Mouse (Mus musculus): ENCODE data around the gene Gm12569.

Gm12569 gene

GRCm38 (mm10) chr11:51220308-51220707 is at the start of gene Gm12569:
TSS of gene Gm12569 (plus strand) at chr11:51220473.
- no peak for DNase-seq (ENCODE audit: extremely low spot score, low read depth, low spot score)

DNA sequence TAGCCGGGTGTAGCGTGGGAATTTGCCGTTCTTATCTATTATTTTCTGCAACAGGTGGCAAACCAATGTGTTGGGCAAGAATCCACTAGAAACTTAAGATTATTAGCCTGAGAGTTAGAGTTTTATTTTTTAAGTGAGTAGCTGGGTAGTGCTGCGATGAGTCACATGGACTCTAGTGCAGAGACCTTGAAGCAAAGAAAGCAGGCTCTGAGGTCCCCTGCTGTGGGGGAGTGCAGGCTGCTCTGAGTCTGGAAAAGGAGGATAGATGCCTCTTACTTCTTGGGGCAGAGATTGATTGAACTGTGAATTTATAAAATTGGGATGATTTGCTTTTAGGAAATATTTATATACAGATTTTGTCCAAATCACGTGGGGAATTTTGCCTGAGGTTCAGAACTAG is 17.5 kb upstream of the Gm12569 start:
- no peak for DNase-seq (ENCODE audit: extremely low spot score, low read depth, low spot score)

- DNase-seq (ENCODE audit: extremely low spot score, low read depth, low spot score) = no peak
These were observed 12.5 kb upstream of the Gm12569 start for GRCm38 (mm10) chr11:51207758-51208157.

GRCm38 (mm10) chr11:51211426-51211825 is 8.8 kb upstream of the Gm12569 start:
- DNase-seq (ENCODE audit: extremely low spot score, low read depth, low spot score) = no peak

DNA sequence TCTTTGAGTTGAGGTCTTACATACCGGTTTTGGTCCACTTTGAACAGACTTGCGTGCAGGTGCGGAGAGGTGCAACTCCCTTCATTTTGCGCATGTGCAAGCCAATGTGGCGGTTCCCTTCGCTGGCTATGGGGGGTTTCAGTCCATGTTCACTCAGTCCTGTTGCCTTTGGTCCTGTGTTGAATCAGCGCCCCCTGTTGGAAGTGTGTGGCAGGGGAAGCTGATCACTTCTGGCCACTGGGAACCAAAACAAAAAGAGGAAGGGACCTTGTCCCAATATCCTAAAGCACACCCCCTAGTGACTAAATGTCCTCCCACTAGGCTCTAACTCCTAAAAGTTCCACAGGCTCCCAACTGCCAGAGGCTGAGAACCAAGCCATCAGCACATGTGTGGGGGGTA is 6.3 kb upstream of the Gm12569 start:
- DNase-seq (ENCODE audit: extremely low spot score, low read depth, low spot score) = no peak

DNA sequence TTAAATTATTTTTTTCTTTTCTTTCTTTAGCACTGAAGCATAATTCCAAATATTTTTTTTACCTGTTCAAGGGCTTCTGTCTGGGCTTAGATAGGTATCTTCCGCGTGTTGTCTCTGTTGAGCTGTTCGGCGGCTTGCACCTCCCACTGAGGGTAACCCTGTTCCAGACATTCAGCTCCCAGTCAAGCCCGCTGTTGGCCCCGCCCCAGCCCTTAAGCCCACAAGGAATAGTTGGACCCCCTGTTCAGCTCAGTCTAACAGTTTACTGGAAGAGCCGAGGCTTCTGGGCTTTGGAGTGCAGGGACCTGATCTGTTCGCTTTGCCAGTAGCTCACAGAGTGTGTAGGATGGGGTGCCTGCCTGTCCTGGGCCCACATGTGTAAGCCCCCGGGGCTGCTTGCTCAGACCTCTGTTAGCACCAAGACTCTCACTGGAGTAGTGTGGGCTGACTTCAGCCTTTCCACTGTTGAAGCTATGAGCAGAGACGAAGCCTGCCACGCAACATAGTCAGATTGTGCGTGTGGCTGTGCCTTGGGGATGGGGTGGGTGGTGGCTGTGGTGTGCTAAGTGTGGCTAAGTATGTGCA is 785 bp upstream of the Gm12569 start:
- no peak for DNase-seq (ENCODE audit: extremely low spot score, low read depth, low spot score)

DNA sequence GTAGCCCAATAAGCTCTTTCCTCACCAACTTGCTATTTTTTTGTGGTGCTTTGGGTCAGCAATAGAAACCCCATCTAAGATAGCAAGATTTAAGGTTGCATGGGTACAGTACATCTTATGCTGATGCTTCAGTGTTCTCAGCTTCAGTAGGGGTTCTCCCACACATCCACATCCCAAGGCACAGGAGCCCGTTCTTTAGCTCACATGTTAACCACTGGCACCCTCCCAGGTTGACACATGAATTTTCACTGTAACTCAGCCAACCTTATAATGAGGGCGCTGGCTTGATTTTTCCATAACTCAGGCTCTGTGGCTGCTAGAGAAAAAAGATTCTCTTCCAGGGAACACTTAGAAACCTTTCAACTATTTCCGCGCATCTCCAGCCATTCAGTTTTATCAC is 6.8 kb downstream of the Gm12569 start:
- DNase-seq (ENCODE audit: extremely low spot score, low read depth, low spot score) = no peak

GRCm38 (mm10) chr11:51234626-51235025 is 14.4 kb downstream of the Gm12569 start:
- DNase-seq (ENCODE audit: extremely low spot score, low read depth, low spot score) = no peak

- DNase-seq (ENCODE audit: extremely low spot score, low read depth, low spot score) = no peak
These were observed 22.6 kb downstream of the Gm12569 start for GRCm38 (mm10) chr11:51242897-51243296.

DNA sequence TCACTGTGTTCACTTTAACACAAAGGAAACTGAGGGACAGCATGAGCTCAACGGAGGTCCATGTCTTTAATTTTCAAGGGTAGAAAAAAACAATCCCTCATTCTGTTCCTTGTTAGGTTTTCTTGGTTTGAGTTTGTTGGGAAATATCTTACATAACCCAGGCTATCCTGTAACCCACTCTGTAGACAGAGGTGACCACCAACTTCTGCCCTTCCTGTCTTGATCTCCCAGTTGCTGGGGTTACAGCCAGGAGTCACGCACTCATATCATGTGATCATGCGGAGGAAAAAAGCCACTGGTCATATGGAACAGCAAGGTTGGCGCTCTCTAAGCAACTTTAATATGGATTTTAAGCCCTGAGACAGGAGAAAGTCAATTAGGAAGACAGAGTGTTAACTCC is 36.7 kb downstream of the Gm12569 start:
- DNase-seq (ENCODE audit: extremely low spot score, low read depth, low spot score) = no peak

DNA sequence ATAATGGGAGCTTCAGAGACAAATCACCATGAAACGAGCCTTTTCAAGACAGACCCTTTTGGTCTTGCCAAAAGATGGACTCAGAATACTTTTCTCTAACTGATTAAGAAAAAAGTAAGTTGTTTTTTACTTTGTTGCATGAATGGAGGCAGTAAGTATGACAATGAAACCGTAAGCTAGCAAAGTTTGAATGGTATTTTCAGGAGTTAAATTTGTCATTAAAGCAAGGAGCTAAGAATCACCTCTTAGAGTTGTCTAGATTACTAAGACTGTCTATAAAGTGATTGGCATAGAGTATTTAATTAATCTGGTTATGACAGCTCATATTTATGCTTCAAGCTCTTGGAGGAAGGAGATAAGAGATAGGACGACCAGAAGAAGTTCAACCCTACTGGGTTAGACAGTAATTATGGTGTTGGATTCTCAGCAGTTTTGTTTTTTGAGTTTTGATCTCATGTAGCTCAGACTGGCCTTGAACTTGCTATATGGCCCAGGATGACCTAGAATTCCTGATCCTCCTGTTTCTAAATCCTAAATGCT is 41.5 kb downstream of the Gm12569 start, which contains the start of gene Clk4:
TSS of gene Clk4 (plus strand) at position 51 of the 540 bp plus-strand sequence.
- no peak for DNase-seq (ENCODE audit: extremely low spot score, low read depth, low spot score)

- peak; percentile 94 for DNase-seq (ENCODE audit: extremely low spot score, low read depth, low spot score)
These were observed 42.3 kb downstream of the Gm12569 start, which contains the start of gene BC049762 for GRCm38 (mm10) chr11:51262342-51263285. TSS of gene BC049762 (minus strand) at chr11:51263046.

DNA sequence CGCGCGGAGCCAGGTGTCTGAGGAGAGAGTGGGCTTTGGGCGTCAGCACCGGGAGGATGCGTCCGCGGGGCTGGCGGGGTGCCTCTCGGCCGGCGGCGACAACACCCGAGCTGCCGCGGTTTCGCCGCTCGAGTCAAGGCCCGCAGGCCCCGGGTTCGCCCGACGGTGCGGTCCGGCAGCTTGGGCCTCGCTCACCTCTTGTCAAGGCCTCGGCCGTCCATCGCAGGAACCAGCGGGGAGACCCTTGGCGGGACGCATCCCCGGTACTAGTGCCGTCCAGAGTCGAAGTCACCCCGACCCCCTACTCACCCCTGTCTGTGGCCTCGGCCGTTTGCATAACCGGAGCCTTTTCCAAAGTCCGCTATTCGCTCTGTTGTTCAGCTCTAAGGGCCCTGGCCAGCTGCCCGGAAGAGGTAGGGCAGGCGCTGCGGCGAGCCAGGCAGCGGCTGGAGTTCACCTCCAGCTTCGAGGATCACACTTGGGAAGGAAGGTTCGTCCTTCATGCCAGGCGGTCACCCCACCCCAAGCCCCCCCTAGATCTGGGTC is 43.1 kb downstream of the Gm12569 start:
- DNase-seq (ENCODE audit: extremely low spot score, low read depth, low spot score) = no peak

DNA sequence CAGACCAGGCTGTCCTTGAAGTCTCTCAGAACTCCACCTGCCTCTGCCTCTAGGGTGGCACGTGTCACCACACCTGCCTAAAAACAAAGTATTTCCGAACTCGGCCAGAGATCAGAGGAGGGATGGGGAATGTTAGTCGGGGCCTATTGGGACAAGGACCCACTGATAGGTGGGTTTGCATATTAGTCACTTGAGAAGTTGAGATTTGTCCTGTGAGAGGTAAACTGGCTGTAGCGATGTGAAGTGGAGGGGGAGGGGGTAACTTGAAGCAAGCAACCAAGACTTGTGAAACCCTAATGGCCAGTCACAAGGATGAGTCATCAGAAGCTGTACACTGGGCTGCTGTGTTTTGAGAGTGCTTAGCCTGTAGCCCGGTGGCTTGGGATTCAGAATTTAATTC is 44.1 kb downstream of the Gm12569 start:
- no peak for DNase-seq (ENCODE audit: extremely low spot score, low read depth, low spot score)

GRCm38 (mm10) chr11:51265326-51265725 is 45.1 kb downstream of the Gm12569 start:
- DNase-seq (ENCODE audit: extremely low spot score, low read depth, low spot score) = no peak

GRCm38 (mm10) chr11:51274418-51274817 is 54.1 kb downstream of the Gm12569 start:
- DNase-seq (ENCODE audit: extremely low spot score, low read depth, low spot score) = no peak
